Mouse (Mus musculus) ovary, postnatal 36 days (tissue): Measurements from ENCODE around the gene Trappc5.
A peak's percentile ranks its signal among the peaks of the same experiment; 100 is the strongest.

ENCODE experiments used
- DNase-seq: peaks from one replicate; pipeline ENCODE4 v3.0.0; 2022; ENCODE audit warnings: low spot score, mixed read lengths

The Trappc5 gene

GRCm38 (mm10) chr8:3676993-3677579 is 987 bp downstream of the Trappc5 start:
- no peak for DNase-seq

- DNase-seq: no peak
Measured at GRCm38 (mm10) chr8:3678831-3679230, 2.7 kb downstream of the Trappc5 start.

GRCm38 (mm10) chr8:3679236-3679635 is 3.1 kb downstream of the Trappc5 start:
- no peak for DNase-seq

- no peak for DNase-seq
Measured at GRCm38 (mm10) chr8:3679656-3680055, 3.6 kb downstream of the Trappc5 start.

GRCm38 (mm10) chr8:3682435-3682834 is 6.3 kb downstream of the Trappc5 start:
- DNase-seq: no peak

- no peak for DNase-seq
Measured at GRCm38 (mm10) chr8:3683408-3684176, 7.5 kb downstream of the Trappc5 start.

GRCm38 (mm10) chr8:3684530-3684929 is 8.4 kb downstream of the Trappc5 start:
- DNase-seq: no peak

GRCm38 (mm10) chr8:3685422-3685821 is 9.3 kb downstream of the Trappc5 start:
- DNase-seq: no peak

- no peak for DNase-seq
Measured at GRCm38 (mm10) chr8:3687537-3687936, 11.4 kb downstream of the Trappc5 start.

- DNase-seq: no peak
Measured at GRCm38 (mm10) chr8:3690774-3691173, 14.7 kb downstream of the Trappc5 start.

GRCm38 (mm10) chr8:3694121-3694520 is 18.0 kb downstream of the Trappc5 start, which contains the start of gene Fcer2a:
TSS of gene Fcer2a (minus strand) at chr8:3694175.
- no peak for DNase-seq

GRCm38 (mm10) chr8:3701491-3701890 is 25.4 kb downstream of the Trappc5 start:
- no peak for DNase-seq

- no peak for DNase-seq
Measured at GRCm38 (mm10) chr8:3705711-3706110, 29.6 kb downstream of the Trappc5 start.

- DNase-seq: no peak
Measured at GRCm38 (mm10) chr8:3707611-3708010, 31.5 kb downstream of the Trappc5 start.

GRCm38 (mm10) chr8:3710312-3710711 is 34.2 kb downstream of the Trappc5 start:
- no peak for DNase-seq

GRCm38 (mm10) chr8:3711646-3712045 is 35.5 kb downstream of the Trappc5 start:
- no peak for DNase-seq

- no peak for DNase-seq
Measured at GRCm38 (mm10) chr8:3717321-3717954, 41.3 kb downstream of the Trappc5 start.

- peak; percentile 70 for DNase-seq
Measured at GRCm38 (mm10) chr8:3718559-3718958, 42.5 kb downstream of the Trappc5 start.

- DNase-seq: no peak
Measured at GRCm38 (mm10) chr8:3720551-3720950, 44.5 kb downstream of the Trappc5 start, which contains the start of gene Clec4g. TSS of gene Clec4g (minus strand) at chr8:3720651.

- no peak for DNase-seq
Measured at GRCm38 (mm10) chr8:3721041-3721440, 44.9 kb downstream of the Trappc5 start.
